Mouse (Mus musculus) hindbrain, embryonic 16.5 days (tissue): ENCODE results near the gene Psmc3. TPM values are rescaled to one million over a fixed set of nuclear protein-coding genes. Genes with fewer than 3 reads are reported as not detected.
"Not testable (repeated sequence)": the region's sequence is repeated elsewhere in the genome, so short reads cannot be mapped to it uniquely, and the experiment has no call there.

ENCODE experiments used
- ATAC-seq: fragments of 200-750 bp; cut with Nextera tagmentation; 2 replicates; pipeline ENCODE4 v1.8.0; 2017; ENCODE audit warnings: moderate TSS enrichment, moderate library complexity
- H3K27ac ChIP-seq: fragments of 300-500 bp; sonication (generic); 2 replicates; pipeline ENCODE4 v1.5.1; 2014; ENCODE audit warnings: low read depth, mild to moderate bottlenecking, control low read depth, low read length, moderate library complexity
- H3K27me3 ChIP-seq: fragments of 300-500 bp; sonication (generic); replicated peaks from 2 replicates; pipeline ENCODE4 v1.6.1; 2014; ENCODE audit warnings: low read length; ENCODE audit not compliant: control insufficient read depth, insufficient read depth
- H3K36me3 ChIP-seq: fragments of 300-500 bp; sonication (generic); 2 replicates; pipeline ENCODE4 v1.6.1; 2014; ENCODE audit warnings: mild to moderate bottlenecking, low read length, moderate library complexity, mixed read lengths; ENCODE audit not compliant: control insufficient read depth, insufficient read depth
- H3K4me1 ChIP-seq: fragments of 300-500 bp; sonication (generic); 2 replicates; pipeline ENCODE4 v1.6.1; 2014; ENCODE audit warnings: low read depth, low read length; ENCODE audit not compliant: control insufficient read depth, insufficient read depth
- H3K4me2 ChIP-seq: fragments of 300-500 bp; sonication (generic); 2 replicates; pipeline ENCODE4 v1.6.1; 2014; ENCODE audit warnings: mild to moderate bottlenecking, low read length, control low read depth, moderate library complexity
- H3K4me3 ChIP-seq: fragments of 300-500 bp; sonication (generic); 2 replicates; pipeline ENCODE4 v1.5.1; 2014; ENCODE audit warnings: mild to moderate bottlenecking, low read length, control low read depth, moderate library complexity
- H3K9ac ChIP-seq: fragments of 300-500 bp; sonication (generic); 2 replicates; pipeline ENCODE4 v1.6.1; 2014; ENCODE audit warnings: low read depth, mild to moderate bottlenecking, control low read depth, low read length, moderate library complexity
- H3K9me3 ChIP-seq: fragments of 300-500 bp; sonication (generic); 2 replicates; pipeline ENCODE4 v1.6.1; 2014; ENCODE audit warnings: mild to moderate bottlenecking, low read length, moderate library complexity; ENCODE audit not compliant: control insufficient read depth
- WGBS: fragments of 180-500 bp; shearing (Covaris S2); extraction: QIAGEN DNeasy Blood & Tissue Kit; methylation state at CpG from one replicate; pipeline ENCODE4 v1.1.7; 2014; 5-methylcytosine and 5-hydroxymethylcytosine counted together
- polyA plus RNA-seq: library from polyadenylated mRNA; unstranded; fragments of >200 nt; fragmentation: Nextera tagmentation; extraction: Ambion mirVana; gene quantifications from 2 replicates; pipeline ENCODE4 v1.2.1, GENCODE M21; 2015

The Psmc3 gene
- polyA plus RNA-seq, 1 experiment from 2014 or later = 229 TPM

DNA sequence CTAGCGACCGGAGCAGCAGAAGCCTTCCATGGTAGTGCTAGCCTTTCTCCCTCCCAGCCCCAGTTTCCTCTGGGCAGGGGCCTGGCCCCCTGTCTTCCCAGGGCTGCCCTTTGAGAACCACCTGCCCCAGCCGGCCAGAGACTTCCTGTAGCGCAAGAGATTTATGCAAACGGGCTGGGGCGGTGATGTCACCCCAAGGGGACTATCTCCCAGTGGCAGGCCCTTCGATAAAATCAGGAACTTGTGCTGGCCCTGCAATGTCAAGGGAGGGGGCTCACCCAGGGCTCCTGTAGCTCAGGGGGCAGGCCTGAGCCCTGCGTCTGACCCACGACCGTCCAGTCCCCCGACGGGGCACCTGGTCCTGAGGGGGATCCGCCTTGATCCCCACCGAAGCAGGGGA, 42.7 kb downstream of the Psmc3 start:
- Histone ChIP-seq H3K4me3 (no peak overlapping the region), H3K9ac (no peak overlapping the region), H3K27me3 (no peaks in the 10 kb centered on the region), H3K4me2 (no peak overlapping the region), H3K9me3 (no peaks in the 10 kb centered on the region), H3K4me1 (no peaks in the 10 kb centered on the region), H3K27ac (no peak overlapping the region), H3K36me3 (no peaks in the 10 kb centered on the region)
- ATAC-seq = no peak
- 69% methylated on average over 14 of the region's 14 CpGs for WGBS

- no peak for ATAC-seq
- Histone ChIP-seq H3K4me2 (no peak overlapping the region), H3K27ac (no peak overlapping the region), H3K9ac (no peak overlapping the region), H3K4me1 (no peaks in the 10 kb centered on the region), H3K9me3 (no peaks in the 10 kb centered on the region), H3K4me3 (no peak overlapping the region), H3K36me3 (no peaks in the 10 kb centered on the region), H3K27me3 (no peaks in the 10 kb centered on the region)
- WGBS = 79% methylated on average over 10 of the region's 10 CpGs
Observed at GRCm38 (mm10) chr2:91097015-91097414, 43.2 kb downstream of the Psmc3 start.

- Histone ChIP-seq H3K4me1 (no peaks in the 10 kb centered on the region), H3K27ac (no peak overlapping the region), H3K36me3 (no peaks in the 10 kb centered on the region), H3K4me3 (no peak overlapping the region), H3K27me3 (no peaks in the 10 kb centered on the region), H3K9me3 (no peaks in the 10 kb centered on the region), H3K4me2 (no peak overlapping the region), H3K9ac (no peak overlapping the region)
- ATAC-seq = no peak
- 89% methylated on average over 2 of the region's 2 CpGs for WGBS
Observed at GRCm38 (mm10) chr2:91098156-91098555, 44.3 kb downstream of the Psmc3 start.

DNA sequence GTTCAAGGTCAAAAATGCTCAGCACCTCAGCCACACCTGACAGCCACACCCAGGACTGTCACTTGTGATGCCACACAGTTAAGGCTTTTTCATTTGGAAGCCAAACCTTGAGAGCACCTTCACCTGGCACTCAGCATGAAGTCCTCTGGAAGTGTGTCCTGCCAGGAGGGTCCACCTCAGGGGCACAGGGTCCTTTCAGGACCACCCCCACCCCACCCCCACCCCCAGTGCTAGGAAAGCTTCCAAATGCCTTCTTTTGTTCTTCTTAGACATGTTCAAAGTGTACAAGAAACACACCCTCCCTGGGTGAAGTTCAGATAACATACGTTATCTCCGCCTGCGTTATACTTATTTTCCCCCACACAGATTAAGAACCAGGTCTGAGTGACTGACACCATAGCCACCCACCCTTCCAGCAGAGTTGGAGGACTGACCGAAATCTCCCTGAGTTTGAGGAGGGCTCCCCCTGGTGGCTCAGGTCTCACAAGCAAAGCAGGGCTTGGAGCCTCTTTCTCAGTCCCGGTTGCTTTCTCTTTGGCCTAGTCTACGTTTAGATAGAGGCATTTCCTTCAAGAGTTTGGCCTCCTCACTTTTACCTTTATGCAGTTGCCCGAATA, 47.4 kb downstream of the Psmc3 start:
- no peak overlapping the region for H3K4me3 ChIP-seq
- 14% methylated on average over 7 of the region's 7 CpGs for WGBS

DNA sequence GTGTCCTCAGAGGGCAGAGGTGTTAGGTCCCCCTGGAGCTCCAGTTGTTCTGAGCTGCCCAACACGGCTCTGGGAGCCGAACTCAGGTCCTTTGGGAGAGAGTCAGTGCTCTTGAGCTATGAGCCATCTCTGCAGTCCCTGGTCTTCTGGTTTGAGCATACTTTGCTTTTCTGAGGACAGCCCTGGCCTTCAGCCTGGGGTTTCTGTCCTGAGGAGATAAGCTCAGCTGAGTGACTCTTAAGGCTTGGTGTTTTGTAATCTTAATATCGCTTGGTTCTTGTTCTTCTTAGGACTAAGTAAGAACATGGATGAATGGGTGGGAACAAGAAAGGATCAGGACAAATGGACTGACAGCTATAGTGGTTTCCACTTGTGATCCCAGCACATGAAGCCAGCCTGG, 54.3 kb downstream of the Psmc3 start:
- Histone ChIP-seq H3K27me3 (no peaks in the 10 kb centered on the region), H3K4me2 (no peak overlapping the region), H3K4me1 (no peaks in the 10 kb centered on the region), H3K9ac (no peak overlapping the region), H3K4me3 (no peak overlapping the region), H3K9me3 (no peaks in the 10 kb centered on the region), H3K27ac (no peak overlapping the region), H3K36me3 (no peaks in the 10 kb centered on the region)
- WGBS = 92% methylated on average over 3 of the region's 3 CpGs
- no peak for ATAC-seq

More for the DNA sequence above, 47.4 kb downstream of the Psmc3 start:
- no peak overlapping the region for H3K9ac ChIP-seq
- H3K27me3 ChIP-seq = no peaks in the 10 kb centered on the region
- no peaks in the 10 kb centered on the region for H3K4me1 ChIP-seq
- peak; percentile 91 for ATAC-seq
- no peaks in the 10 kb centered on the region for H3K36me3 ChIP-seq
- H3K4me2 ChIP-seq = no peak overlapping the region
- H3K9me3 ChIP-seq = no peaks in the 10 kb centered on the region
- H3K27ac ChIP-seq = no peak overlapping the region

DNA sequence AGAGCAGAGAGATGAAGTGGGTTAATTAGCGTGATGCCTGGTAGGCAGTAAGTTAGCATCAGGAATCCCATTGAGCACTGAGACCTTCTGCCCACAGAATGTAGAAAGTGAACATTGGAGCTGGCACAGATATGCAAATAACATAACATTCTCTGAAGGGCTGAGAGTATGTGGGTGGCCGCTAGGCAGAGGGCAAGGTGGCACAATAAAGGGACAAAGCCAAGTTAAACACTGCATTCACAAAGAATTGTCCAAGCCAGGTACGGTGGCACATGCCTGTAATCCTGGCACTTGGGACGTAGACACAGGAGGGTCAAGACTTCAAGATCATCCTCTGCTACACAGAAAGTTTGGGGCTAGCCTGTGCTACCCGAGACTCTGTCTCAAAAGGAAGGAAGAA, 55.4 kb downstream of the Psmc3 start:
- Histone ChIP-seq H3K9ac (no peak overlapping the region), H3K4me1 (no peaks in the 10 kb centered on the region), H3K4me2 (no peak overlapping the region), H3K36me3 (no peaks in the 10 kb centered on the region), H3K4me3 (no peak overlapping the region), H3K27ac (no peak overlapping the region), H3K9me3 (no peaks in the 10 kb centered on the region), H3K27me3 (no peaks in the 10 kb centered on the region)
- ATAC-seq = no peak
- 84% methylated on average over 5 of the region's 5 CpGs for WGBS

- no peaks in the 10 kb centered on the region for H3K9me3 ChIP-seq
- H3K4me1 ChIP-seq = no peaks in the 10 kb centered on the region
- 92% methylated on average over 5 of the region's 5 CpGs for WGBS
Observed at GRCm38 (mm10) chr2:91109807-91110385, 56.1 kb downstream of the Psmc3 start.

DNA sequence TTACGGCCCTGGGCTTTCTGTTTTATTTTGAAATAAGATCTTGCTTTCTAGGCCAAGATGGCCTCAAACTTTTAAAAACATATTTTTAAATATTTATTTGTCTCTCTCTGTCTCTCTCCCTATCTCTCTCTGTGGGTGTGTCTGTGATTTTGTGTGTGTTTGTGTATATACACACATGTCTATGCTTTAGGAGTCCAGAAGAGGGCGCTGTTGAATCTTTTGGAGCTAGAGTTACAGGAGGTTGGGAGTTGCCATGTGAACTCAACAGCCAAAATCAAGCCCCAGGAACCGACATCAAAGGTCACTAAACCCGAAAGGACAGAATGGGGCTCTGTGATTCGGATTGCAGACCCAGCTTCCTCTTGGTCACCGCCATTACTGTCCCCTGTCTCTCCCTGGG, 56.6 kb downstream of the Psmc3 start:
- WGBS = 73% methylated on average over 6 of the region's 6 CpGs
- Histone ChIP-seq H3K4me1 (no peaks in the 10 kb centered on the region), H3K4me3 (no peak overlapping the region), H3K27ac (no peak overlapping the region), H3K9me3 (no peaks in the 10 kb centered on the region), H3K27me3 (peaks cover 6% of the 10 kb centered on the region; the same call in 1 of the 2 replicates), H3K9ac (no peak overlapping the region), H3K4me2 (no peak overlapping the region), H3K36me3 (no peaks in the 10 kb centered on the region)
- no peak for ATAC-seq

More at GRCm38 (mm10) chr2:91109807-91110385, 56.1 kb downstream of the Psmc3 start:
- peaks cover 2% of the 10 kb centered on the region; the same call in 1 of the 2 replicates for H3K27me3 ChIP-seq
- no peak overlapping the region for H3K9ac ChIP-seq
- H3K4me2 ChIP-seq = no peak overlapping the region
- H3K36me3 ChIP-seq = no peaks in the 10 kb centered on the region
- no peak overlapping the region for H3K4me3 ChIP-seq
- no peak for ATAC-seq
- H3K27ac ChIP-seq = no peak overlapping the region

DNA sequence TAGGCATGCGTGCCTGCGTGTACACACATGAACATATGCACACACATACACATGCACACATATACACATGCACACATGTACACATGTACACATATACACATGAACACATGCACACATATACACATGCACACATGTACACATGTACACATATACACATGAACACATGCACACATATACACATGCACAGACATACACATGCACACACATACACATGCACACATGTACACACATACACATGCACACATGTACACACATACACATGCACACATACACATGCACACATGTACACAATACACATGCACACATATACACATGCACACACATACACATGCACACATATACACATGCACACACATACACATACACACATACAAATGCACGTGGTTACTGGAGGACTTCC, 58.0 kb downstream of the Psmc3 start:
- WGBS = 94% methylated on average over 3 of the region's 3 CpGs
- not testable (repeated sequence) for H3K4me1 ChIP-seq

More for the DNA sequence above, 58.0 kb downstream of the Psmc3 start:
- H3K4me2 ChIP-seq, ATAC-seq, H3K36me3 ChIP-seq, H3K9me3 ChIP-seq, H3K27me3 ChIP-seq, H3K9ac ChIP-seq, H3K4me3 ChIP-seq, H3K27ac ChIP-seq: not testable (repeated sequence)
